Mouse (Mus musculus): ENCODE data around the gene Adgrf3.

Adgrf3 gene

GRCm38 (mm10) chr5:30202221-30202620 is 3.3 kb downstream of the Adgrf3 start:
- DNase-seq (ENCODE audit: low spot score in 2 of 2): no peak

GRCm38 (mm10) chr5:30201521-30201920 is 4.0 kb downstream of the Adgrf3 start:
- no peak for DNase-seq (ENCODE audit: low spot score in 2 of 2)

- peak in 1 of 2 experiments; percentile 27 for DNase-seq (ENCODE audit: low spot score in 2 of 2)
Measured at GRCm38 (mm10) chr5:30198257-30198656, 7.3 kb downstream of the Adgrf3 start.

GRCm38 (mm10) chr5:30195340-30195739 is 10.2 kb downstream of the Adgrf3 start:
- DNase-seq (ENCODE audit: low spot score in 2 of 2): no peak

GRCm38 (mm10) chr5:30192452-30192851 is 13.1 kb downstream of the Adgrf3 start:
- no peak for DNase-seq (ENCODE audit: low spot score in 2 of 2)

GRCm38 (mm10) chr5:30187687-30188485 is 17.6 kb downstream of the Adgrf3 start:
- DNase-seq (ENCODE audit: low spot score in 2 of 2): no peak

- no peak for DNase-seq (ENCODE audit: low spot score in 2 of 2)
Measured at GRCm38 (mm10) chr5:30175811-30176210, 29.7 kb downstream of the Adgrf3 start.

GRCm38 (mm10) chr5:30172931-30173692 is 32.4 kb downstream of the Adgrf3 start:
- no peak for DNase-seq (ENCODE audit: low spot score in 2 of 2)

- no peak for DNase-seq (ENCODE audit: low spot score in 2 of 2)
Measured at GRCm38 (mm10) chr5:30172115-30172514, 33.4 kb downstream of the Adgrf3 start.

- no peak for DNase-seq (ENCODE audit: low spot score in 2 of 2)
Measured at GRCm38 (mm10) chr5:30170303-30170940, 35.1 kb downstream of the Adgrf3 start.

GRCm38 (mm10) chr5:30165234-30165946 is 40.1 kb downstream of the Adgrf3 start:
- no peak for DNase-seq (ENCODE audit: low spot score in 2 of 2)

GRCm38 (mm10) chr5:30162339-30162738 is 43.2 kb downstream of the Adgrf3 start:
- no peak for DNase-seq (ENCODE audit: low spot score in 2 of 2)

- DNase-seq (ENCODE audit: low spot score in 2 of 2): no peak
Measured at GRCm38 (mm10) chr5:30161836-30162235, 43.7 kb downstream of the Adgrf3 start.

- DNase-seq (ENCODE audit: low spot score in 2 of 2): no peak
Measured at GRCm38 (mm10) chr5:30159601-30160000, 45.9 kb downstream of the Adgrf3 start.

- no peak for DNase-seq (ENCODE audit: low spot score in 2 of 2)
Measured at GRCm38 (mm10) chr5:30155821-30156629, 49.5 kb downstream of the Adgrf3 start.

- DNase-seq (ENCODE audit: low spot score in 2 of 2): no peak
Measured at GRCm38 (mm10) chr5:30155395-30155792, 50.1 kb downstream of the Adgrf3 start.

- DNase-seq (ENCODE audit: low spot score in 2 of 2): peak; percentile 96 to 99
Measured at GRCm38 (mm10) chr5:30154474-30155394, 50.8 kb downstream of the Adgrf3 start, which contains the start of the genes Hadha and Hadhb. Gene Hadha (minus strand): TSS chr5:30155162. Gene Hadhb (plus strand): TSS chr5:30155248.

- DNase-seq (ENCODE audit: low spot score in 2 of 2): no peak
Measured at GRCm38 (mm10) chr5:30154013-30154412, 51.5 kb downstream of the Adgrf3 start.

GRCm38 (mm10) chr5:30153222-30153621 is 52.3 kb downstream of the Adgrf3 start:
- no peak for DNase-seq (ENCODE audit: low spot score in 2 of 2)

GRCm38 (mm10) chr5:30152413-30152812 is 53.1 kb downstream of the Adgrf3 start:
- no peak for DNase-seq (ENCODE audit: low spot score in 2 of 2)

All from spleen, postnatal 10 days (tissue).